Mouse (Mus musculus): ENCODE results near the gene 4632433K11Rik. TPM values are rescaled to one million over a fixed set of nuclear protein-coding genes. Genes with fewer than 3 reads are reported as not detected.
"Not testable (repeated sequence)": the region's sequence is repeated elsewhere in the genome, so short reads cannot be mapped to it uniquely, and the experiment has no call there.

The 4632433K11Rik gene
- polyA plus RNA-seq, 1 experiment = 1.8 TPM

DNA sequence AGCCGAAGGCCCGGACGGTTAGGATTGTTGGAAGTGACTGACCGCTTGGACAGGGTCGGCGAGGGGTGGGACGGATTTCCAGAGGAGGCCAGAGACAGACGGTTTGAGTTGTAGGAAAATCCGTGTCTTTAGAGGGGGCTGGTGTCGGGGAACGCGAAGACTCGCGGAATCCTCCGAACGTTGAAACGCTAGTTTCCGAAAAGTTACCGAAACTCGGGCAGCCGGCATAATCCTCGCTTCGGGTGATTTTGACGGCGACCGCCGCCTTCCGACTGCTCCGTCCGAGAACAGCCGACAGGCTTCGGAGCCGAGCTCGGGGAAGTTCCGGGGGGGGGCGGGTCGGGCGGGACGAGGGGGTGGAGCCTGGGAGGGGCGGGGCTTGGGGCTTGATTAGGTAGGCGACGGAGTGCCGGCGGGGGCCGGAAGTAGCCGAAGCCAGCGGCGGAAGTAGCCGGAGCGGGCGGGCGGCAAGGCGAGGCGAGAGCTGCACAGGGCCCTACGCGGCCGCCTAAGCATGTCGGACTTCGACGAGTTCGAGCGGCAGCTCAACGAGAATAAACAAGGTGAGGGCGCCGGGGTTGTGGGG lies 27.9 kb downstream of the 4632433K11Rik start, which contains the start of gene U2af2:
U2af2 (plus strand) TSS at position 370 of the 586 bp plus-strand sequence.
- peak within 1 kb of the TSS; percentile 96 for H3K4me3 ChIP-seq (ENCODE audit: insufficient read depth, low read length)
- H3K27ac ChIP-seq (ENCODE audit: insufficient read depth, low read length) = peak within 1 kb of the TSS; percentile 99
- 0 out of 2 replicates have a peak, but pooled peaks cover 2% of the 10 kb centered on the region for H3K4me1 ChIP-seq (ENCODE audit: control insufficient read depth, insufficient read depth, low read length)
- TF ChIP-seq POLR2A (IDR thresholded peaks at IDR 0.05; ENCODE audit: low read depth, low read length) (peak; percentile 65), CTCF (IDR thresholded peaks at IDR 0.05; ENCODE audit: borderline replicate concordance, insufficient read depth, low read length) (no peak)

DNA sequence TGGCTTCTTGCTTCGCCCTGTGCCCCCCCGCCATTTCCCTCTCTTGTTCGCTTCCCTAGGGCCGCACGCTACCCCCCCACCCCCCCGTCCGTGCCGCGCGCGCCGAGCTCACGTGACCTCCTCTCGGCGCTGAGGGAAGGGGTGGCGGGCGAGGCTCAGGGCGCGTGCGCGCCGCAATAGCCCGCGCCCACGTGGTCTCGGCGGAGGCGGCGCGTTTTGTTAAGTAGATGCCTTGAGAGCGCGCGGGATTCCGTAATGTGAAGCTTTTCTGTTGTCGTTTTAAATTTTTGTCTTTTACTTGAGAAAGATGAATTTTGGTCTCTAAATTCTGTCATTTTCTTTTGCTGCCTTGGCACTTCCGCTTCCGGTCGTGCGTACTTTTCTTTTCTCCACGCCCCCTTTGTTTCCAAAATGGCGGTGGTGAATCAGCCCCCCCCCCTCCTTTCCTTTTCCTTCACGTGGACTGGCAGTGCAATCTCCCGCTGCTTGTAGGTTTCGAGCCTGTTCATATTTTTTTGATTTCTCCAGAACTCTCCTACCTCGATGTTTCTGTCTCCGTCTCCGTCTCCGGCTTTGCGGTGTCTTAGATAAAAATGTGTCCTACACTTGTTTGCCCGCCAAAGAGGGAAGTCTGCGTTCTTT lies 28.6 kb downstream of the 4632433K11Rik start:
- TF ChIP-seq CTCF (IDR thresholded peaks at IDR 0.05; ENCODE audit: borderline replicate concordance, insufficient read depth, low read length) (no peak), POLR2A (IDR thresholded peaks at IDR 0.05; ENCODE audit: low read depth, low read length) (0 out of 2 replicates have a peak, but pooled peaks have one; percentile 37)
- Histone ChIP-seq H3K27ac (ENCODE audit: insufficient read depth, low read length) (peak overlapping the region; percentile 95), H3K4me3 (ENCODE audit: insufficient read depth, low read length) (peak overlapping the region; percentile 96), H3K4me1 (ENCODE audit: control insufficient read depth, insufficient read depth, low read length) (0 out of 2 replicates have a peak, but pooled peaks cover 2% of the 10 kb centered on the region)

DNA sequence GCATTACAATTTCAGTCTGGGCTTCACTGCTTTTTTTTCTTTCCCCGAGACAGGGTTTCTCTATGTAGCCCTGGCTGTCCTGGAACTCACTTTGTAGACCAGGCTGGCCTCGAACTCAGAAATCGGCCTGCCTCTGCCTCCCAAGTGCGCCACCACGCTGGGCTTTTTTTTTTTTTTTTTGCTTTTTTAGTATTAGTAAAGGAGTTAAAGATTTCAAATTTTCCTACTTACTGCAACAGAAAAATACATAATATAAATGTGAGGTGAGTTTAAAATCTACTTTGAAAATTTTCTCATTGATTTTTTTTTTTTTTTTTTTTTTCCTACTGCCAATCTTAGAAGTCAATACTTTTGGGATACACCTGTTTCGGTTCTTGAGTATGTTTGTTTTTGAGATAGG lies 31.0 kb downstream of the 4632433K11Rik start:
- 0 out of 2 replicates have a peak, but pooled peaks cover 2% of the 10 kb centered on the region for H3K4me1 ChIP-seq (ENCODE audit: control insufficient read depth, insufficient read depth, low read length)
- no peak overlapping the region for H3K27ac ChIP-seq (ENCODE audit: insufficient read depth, low read length)
- H3K4me3 ChIP-seq (ENCODE audit: insufficient read depth, low read length) = no peak overlapping the region
- no peak for TF ChIP-seq CTCF (IDR thresholded peaks at IDR 0.05; ENCODE audit: borderline replicate concordance, insufficient read depth, low read length)
- no peak for TF ChIP-seq POLR2A (IDR thresholded peaks at IDR 0.05; ENCODE audit: low read depth, low read length)

DNA sequence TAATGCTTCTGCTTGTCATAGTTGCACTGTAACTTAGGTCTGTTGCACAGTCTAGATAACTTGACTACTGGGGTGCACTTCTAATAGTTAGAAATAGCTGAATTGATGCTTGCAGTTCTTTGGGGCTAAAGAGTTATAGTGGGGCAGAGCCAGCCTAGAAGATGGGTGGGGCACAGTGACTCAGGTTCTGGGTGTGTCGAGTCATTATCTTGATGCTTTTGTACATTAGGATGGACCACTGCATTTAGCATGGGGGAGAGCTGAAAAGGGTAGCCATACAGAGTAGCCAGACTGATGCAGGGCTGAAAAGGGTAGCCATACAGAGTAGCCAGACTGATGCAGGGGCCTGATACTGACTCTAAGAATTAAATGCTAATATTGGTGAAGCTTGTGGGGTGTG lies 39.7 kb downstream of the 4632433K11Rik start:
- Histone ChIP-seq H3K4me3 (ENCODE audit: insufficient read depth, low read length) (no peak overlapping the region), H3K4me1 (ENCODE audit: control insufficient read depth, insufficient read depth, low read length) (peaks cover 3% of the 10 kb centered on the region; the same call in 1 of the 2 replicates), H3K27ac (ENCODE audit: insufficient read depth, low read length) (no peak overlapping the region)
- TF ChIP-seq POLR2A (IDR thresholded peaks at IDR 0.05; ENCODE audit: low read depth, low read length) (no peak), CTCF (IDR thresholded peaks at IDR 0.05; ENCODE audit: borderline replicate concordance, insufficient read depth, low read length) (no peak)

DNA sequence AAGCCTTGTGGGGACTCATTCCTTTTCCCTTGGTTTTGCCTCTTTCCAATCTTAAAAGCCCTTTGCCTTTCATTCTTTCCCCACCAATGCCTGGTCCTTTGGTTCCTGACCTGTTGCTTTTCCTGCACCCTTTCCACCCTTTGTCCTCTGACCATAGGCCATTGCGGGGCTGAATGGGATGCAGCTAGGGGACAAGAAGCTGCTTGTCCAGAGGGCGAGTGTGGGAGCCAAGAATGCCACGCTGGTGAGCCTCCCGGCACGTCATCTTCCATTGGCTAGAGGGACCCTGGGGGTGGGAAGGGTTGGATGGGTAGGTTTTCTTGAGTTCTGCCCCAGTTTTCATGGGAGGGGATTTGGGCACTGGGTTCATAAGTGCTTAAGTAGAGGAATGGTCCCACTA lies 41.1 kb downstream of the 4632433K11Rik start:
- TF ChIP-seq POLR2A (IDR thresholded peaks at IDR 0.05; ENCODE audit: low read depth, low read length) (no peak), CTCF (IDR thresholded peaks at IDR 0.05; ENCODE audit: borderline replicate concordance, insufficient read depth, low read length) (no peak)
- Histone ChIP-seq H3K4me3 (ENCODE audit: insufficient read depth, low read length) (no peak overlapping the region), H3K27ac (ENCODE audit: insufficient read depth, low read length) (no peak overlapping the region), H3K4me1 (ENCODE audit: control insufficient read depth, insufficient read depth, low read length) (peaks cover 3% of the 10 kb centered on the region; the same call in 1 of the 2 replicates)

DNA sequence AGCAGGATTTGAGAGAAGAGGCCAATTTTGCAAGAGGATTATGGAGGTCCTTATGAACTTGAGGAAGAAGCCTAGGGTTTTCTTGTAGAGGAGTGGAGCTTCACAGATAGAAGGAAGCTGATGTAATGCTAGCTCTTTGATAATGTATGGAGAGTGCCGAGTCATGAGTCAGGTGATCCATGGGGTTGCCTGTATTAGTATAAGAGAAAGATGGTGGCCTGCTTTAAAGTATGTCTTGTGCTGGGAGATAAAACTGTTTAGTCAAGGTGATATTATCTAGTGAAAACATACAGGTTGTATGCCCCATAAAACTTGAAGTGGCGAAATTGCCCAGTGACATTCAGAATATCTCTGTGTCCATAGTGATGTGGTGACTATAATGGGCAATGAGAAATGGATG lies 43.0 kb downstream of the 4632433K11Rik start:
- peak overlapping the region; percentile 39 for H3K27ac ChIP-seq (ENCODE audit: insufficient read depth, low read length)
- no peak overlapping the region for H3K4me3 ChIP-seq (ENCODE audit: insufficient read depth, low read length)
- H3K4me1 ChIP-seq (ENCODE audit: control insufficient read depth, insufficient read depth, low read length) = peaks cover 5% of the 10 kb centered on the region; the same call in 1 of the 2 replicates
- no peak for TF ChIP-seq POLR2A (IDR thresholded peaks at IDR 0.05; ENCODE audit: low read depth, low read length)
- no peak for TF ChIP-seq CTCF (IDR thresholded peaks at IDR 0.05; ENCODE audit: borderline replicate concordance, insufficient read depth, low read length)

DNA sequence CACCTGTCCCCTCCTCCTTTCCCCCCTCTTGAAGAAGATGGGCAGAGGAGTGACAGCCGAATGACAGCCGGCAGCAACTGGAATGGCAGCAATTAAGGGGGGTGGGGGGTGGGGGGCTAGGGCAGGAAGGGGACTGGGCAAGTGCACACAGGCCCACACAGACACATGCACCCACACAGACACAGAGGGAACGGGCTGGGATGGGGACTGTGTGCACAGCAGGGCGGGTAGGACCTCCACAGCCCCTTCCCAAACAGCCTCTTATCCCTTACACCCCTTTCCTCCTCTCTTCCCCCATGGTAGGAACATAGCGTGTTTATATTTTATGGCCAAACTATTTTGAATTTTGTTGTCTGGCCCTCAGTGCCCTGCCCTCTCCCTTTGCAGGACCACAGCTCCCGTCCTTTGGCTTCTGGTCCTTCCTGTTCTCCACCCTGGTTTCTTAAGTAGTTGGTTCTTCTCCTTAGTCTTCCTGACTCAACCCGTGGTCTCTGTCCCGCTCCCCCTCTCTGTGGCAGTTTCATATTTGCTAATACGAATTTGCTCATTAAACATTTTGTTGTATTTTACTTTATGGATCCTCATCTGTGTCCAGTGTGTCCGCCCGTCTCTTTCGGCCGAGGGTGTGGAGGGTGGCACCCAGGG lies 45.6 kb downstream of the 4632433K11Rik start:
- H3K4me1 ChIP-seq (ENCODE audit: control insufficient read depth, insufficient read depth, low read length) = not testable (repeated sequence)
- peak overlapping the region; percentile 5; the same call in 1 of the 2 replicates for H3K4me3 ChIP-seq (ENCODE audit: insufficient read depth, low read length)
- peak overlapping the region; percentile 48 for H3K27ac ChIP-seq (ENCODE audit: insufficient read depth, low read length)

DNA sequence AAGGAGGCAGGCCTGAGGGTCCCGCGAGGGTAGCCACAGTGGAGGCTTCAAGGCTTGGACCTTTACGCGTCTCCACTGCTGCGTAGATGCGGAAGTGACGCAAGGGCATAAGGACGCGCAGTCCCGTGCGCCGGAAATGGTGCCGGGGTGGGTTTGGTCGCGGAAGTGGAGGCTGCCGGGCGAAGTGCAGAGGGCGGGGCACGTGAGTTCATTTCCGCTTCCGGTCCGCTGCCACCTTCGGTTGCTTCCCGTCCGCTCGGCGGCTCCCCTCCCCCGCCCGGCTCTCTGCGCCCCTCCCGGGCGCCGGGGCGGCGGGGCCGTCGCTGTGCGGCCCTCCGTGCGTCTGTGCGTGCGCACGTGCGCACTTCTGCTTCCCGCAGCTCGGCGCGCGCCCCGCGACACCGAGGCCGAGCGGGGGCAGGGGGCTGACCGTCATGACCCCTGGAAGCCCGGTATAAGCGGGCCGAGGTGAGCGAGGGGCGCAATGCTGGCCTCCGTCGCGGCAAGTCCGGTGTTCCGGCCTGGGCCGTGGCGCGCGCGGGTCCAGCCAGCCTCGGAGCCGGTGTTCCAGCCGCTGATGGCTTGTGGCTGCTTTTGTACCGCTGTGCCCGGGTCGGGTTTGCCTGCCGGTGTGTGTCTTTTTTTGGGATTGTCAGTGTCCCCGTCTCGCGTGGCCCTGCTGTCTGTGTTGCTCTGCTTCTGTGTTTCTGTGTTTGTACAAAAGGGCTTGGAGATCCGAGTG lies 46.3 kb downstream of the 4632433K11Rik start, which contains the start of gene Epn1:
Epn1 (plus strand) TSS at position 226 of the 742 bp plus-strand sequence.
- peak within 1 kb of the TSS; percentile 67 for H3K27ac ChIP-seq (ENCODE audit: insufficient read depth, low read length)
- H3K4me1 ChIP-seq (ENCODE audit: control insufficient read depth, insufficient read depth, low read length) = peaks cover 2% of the 10 kb centered on the region; the same call in 1 of the 2 replicates
- TF ChIP-seq CTCF (IDR thresholded peaks at IDR 0.05; ENCODE audit: borderline replicate concordance, insufficient read depth, low read length) (no peak), POLR2A (IDR thresholded peaks at IDR 0.05; ENCODE audit: low read depth, low read length) (peak; percentile 56)
- H3K4me3 ChIP-seq (ENCODE audit: insufficient read depth, low read length) = peak within 1 kb of the TSS; percentile 88

DNA sequence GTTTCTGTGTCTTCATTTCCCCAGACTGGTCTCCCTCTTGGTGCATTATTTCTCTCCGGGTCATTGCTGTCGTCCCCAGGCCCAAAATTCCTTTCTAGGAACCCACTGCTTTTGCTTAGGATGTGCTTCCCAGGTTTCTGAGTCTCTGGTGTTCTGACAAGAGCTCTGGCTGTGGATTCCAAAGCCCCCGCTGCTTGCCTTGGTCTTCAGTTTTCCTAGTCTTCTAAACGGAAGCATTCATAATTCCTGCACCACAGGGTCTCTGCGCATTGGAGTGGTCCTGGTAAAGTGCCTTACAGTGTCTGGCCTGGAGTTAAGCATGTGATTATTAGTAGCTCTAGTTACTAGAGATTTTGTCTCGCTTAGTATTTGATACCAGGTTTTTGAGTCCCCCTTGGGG lies 46.9 kb downstream of the 4632433K11Rik start:
- peaks cover 2% of the 10 kb centered on the region; the same call in 1 of the 2 replicates for H3K4me1 ChIP-seq (ENCODE audit: control insufficient read depth, insufficient read depth, low read length)
- TF ChIP-seq POLR2A (IDR thresholded peaks at IDR 0.05; ENCODE audit: low read depth, low read length) = no peak
- TF ChIP-seq CTCF (IDR thresholded peaks at IDR 0.05; ENCODE audit: borderline replicate concordance, insufficient read depth, low read length) = no peak
- peak overlapping the region; percentile 67 for H3K27ac ChIP-seq (ENCODE audit: insufficient read depth, low read length)
- peak overlapping the region; percentile 88 for H3K4me3 ChIP-seq (ENCODE audit: insufficient read depth, low read length)
